Mouse (Mus musculus): ENCODE results near the gene Chchd6.

Chchd6 gene

DNA sequence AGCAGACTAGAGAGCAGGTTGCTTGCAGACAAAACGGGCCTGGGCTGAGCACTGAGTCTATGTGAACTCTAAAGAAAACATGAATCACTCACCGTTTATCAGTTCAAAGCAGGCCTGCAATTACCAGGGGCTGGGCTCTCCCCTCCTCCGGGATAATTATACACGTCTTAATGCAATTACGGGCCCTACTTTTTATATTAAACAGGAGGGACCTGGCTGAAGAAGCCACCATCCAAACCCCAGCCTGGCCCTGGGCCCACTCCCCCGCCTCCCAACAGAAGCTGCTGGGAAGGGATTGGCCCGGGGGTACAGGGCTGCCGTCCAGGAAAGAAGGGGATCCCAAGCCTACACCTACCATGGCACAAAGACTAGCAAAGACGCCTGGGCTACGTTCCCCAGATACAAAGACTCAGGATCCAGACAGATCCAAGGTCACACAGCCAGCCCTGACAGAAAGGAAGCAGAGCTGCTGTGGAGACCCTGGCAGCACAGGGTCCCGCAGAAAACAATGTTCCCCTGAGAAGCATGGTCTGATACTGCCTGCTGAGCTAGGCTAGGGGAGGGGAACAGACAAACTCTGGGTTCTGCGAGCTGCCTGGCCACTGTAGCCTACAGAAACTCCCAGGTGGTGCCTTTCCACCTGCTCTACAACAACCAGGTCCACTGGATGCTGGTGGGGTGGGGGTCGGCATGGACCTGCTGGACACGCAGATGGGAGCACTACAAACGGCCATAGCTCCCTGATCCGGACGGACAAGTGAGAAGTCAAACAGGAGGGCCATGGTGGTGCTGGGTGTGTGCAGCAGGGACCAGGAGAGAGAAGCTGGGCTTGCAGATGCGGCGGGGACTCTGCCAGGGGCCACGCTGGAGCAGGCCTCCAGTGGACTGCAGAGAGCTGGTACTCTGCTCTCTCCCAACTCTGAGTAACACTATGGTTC, 235.4 kb downstream of the Chchd6 start:
- DNase-seq (ENCODE audit: low spot score) = no peak

GRCm38 (mm10) chr6:89359192-89359591, 236.3 kb downstream of the Chchd6 start:
- no peak for DNase-seq (ENCODE audit: low spot score)

DNA sequence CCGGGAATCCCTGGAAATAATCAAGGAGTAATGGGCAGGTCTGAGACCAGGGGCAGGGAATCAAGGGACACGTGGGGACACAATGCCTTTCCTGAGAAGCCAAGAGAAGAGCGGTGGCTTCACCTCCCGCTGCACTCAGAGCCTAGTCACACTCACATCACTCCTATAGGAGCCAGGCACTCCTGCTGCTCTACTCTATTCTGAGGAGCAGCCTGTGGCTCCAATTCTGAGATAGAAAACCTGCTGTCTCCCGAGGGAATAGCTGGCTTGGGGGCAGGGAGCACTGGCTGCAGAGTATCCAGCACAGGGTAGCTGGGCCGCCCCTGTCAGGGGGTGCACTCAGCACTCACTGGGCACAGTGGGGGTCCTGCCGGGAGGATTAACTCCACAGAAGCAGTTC, 239.8 kb downstream of the Chchd6 start:
- no peak for DNase-seq (ENCODE audit: low spot score)

DNA sequence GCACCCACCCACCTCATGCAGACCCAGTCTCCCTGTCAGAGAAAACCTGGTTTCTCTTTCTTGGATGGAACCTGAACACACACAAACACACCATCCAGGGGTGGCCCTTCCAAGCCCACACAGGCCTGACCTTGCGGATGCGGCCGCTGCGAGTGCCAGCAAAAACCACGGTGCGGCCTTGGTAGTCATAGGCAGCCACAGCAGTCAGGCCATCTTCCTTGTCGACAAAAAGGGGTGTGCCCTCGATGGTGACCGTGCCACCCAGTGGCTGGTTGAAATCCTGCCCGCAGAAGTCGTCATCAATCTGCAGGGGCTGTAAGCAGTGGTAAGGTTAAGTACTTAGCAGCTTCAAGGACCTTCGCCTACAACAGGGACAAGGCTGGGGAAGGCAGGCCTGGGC, 240.7 kb downstream of the Chchd6 start:
- DNase-seq (ENCODE audit: low spot score) = no peak

- no peak for DNase-seq (ENCODE audit: low spot score)
These were observed 241.4 kb downstream of the Chchd6 start for GRCm38 (mm10) chr6:89354076-89354475.

DNA sequence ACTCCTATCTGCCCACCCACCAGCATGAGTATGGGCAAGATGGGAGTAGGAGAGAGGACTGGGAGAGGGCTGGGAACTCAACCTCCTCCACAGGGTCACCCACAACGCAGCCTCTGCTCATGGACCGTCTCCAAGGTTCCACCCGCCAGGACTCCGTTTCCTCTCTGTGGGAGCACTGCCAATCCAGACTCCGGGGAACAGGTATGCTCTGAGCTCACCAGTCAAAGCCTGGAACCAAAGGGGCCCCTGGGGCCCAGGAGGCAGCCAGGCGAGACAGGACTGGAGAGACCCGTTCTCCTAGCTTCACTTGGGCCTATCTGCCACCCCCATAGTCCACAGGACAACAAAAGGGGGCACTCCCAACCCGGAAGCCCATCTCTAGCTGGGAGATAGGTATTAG, 242.4 kb downstream of the Chchd6 start:
- no peak for DNase-seq (ENCODE audit: low spot score)

GRCm38 (mm10) chr6:89351441-89352137, 243.9 kb downstream of the Chchd6 start:
- peak; percentile 69 for DNase-seq (ENCODE audit: low spot score)

- DNase-seq (ENCODE audit: low spot score) = no peak
These were observed 244.9 kb downstream of the Chchd6 start for GRCm38 (mm10) chr6:89350520-89350919.

DNA sequence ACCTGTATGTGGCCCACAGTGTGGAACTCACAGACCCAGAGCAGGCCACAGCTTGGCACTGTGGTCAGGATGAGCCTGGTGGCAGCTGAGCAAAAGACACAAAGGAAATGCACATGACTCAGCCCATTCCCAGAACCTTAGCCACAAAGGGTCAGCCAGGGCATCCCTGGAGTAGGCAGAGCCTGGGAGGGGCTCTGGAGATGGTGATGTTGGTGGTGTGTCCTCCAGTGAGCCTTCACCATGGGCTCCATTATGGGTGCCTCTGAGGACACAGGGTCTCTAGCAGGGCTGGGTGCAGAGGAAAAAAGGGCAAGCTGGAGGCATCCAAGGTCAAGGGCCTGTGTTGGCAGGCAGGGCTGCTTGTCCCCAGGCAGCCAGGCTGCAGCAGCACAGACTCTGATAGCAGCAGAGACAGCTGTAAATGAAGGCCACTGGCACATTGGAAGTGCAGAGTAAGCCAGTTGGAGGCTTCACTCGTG, 245.4 kb downstream of the Chchd6 start:
- no peak for DNase-seq (ENCODE audit: low spot score)

GRCm38 (mm10) chr6:89348363-89348762, 247.1 kb downstream of the Chchd6 start:
- DNase-seq (ENCODE audit: low spot score) = no peak

- no peak for DNase-seq (ENCODE audit: low spot score)
These were observed 247.7 kb downstream of the Chchd6 start for GRCm38 (mm10) chr6:89347792-89348191.

GRCm38 (mm10) chr6:89345855-89346254, 249.6 kb downstream of the Chchd6 start:
- DNase-seq (ENCODE audit: low spot score) = no peak

DNA sequence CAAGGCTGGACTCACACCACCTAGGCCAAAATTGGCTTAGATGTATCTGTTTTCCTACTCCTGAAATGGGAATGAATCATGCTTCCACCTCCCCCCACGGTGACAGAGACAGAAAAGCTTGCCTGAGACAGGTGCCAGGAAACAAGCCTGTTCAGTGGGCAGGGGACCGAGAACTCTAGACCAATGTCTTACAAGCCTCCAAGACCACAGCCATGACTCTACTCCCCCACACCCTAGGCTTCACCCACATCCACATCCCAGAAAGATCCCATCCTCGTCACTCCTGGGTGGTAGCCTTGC, 250.0 kb downstream of the Chchd6 start:
- DNase-seq (ENCODE audit: low spot score) = no peak

- peak; percentile 86 for DNase-seq (ENCODE audit: low spot score)
These were observed 250.6 kb downstream of the Chchd6 start for GRCm38 (mm10) chr6:89344613-89345485.

DNA sequence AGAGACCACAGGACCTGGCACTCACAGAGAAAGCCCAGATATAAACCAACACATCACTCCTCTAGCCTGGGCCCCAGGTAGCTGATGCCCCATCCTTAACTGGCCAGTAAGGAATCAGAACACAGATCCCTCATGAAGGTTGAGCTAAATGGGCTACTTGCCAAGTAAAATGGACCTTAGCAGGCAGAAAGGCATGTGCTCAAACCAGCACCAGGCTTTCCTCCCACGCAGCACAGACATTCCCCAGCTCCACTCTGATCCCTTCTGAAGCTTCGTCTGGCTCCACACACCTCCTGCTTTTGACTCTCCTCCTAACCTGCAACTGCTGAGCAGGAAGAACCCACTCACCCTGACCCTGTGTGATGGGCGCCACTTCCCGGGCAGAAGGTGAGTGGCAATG, 253.5 kb downstream of the Chchd6 start:
- DNase-seq (ENCODE audit: low spot score) = no peak

DNA sequence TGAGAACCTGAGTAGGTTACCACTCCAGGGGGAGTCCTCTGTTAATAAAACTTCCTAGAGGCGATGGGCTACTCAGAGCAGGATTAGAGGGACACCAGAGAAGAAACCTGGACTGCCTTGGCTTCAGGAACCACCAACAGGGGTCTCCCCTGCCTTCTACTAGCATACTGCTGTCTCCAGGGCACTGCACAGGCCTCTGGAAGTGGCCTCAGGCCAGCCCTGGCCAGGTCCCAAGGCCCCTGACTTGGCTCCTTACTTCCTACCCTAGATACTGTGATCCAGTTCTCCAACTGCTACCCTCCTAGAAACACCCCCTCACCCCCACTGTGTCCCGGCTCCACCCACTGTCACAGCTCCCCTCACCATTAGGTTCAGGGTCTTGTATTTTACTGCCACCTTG, 256.0 kb downstream of the Chchd6 start:
- no peak for DNase-seq (ENCODE audit: low spot score)

DNA sequence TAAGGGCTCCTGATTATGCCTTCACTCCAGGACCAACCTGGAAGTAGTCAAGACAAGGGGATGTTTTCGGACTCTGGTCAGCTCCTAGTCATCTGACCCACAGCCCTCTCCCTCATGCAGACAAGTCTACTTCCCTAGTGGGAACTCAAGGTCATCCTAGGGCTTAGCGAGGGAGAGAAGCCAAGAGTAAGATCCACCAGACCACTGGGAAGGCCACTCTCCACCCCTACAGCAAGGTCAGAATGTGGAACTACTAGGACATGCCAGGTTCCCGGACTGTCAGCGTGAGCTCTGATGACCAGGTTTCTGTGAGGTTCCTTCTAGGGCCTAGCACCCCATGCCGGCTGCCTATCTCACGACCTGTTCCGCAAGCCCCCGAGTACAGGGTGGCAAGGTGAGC, 256.7 kb downstream of the Chchd6 start:
- no peak for DNase-seq (ENCODE audit: low spot score)

- DNase-seq (ENCODE audit: low spot score) = no peak
These were observed 257.9 kb downstream of the Chchd6 start for GRCm38 (mm10) chr6:89337574-89337973.

GRCm38 (mm10) chr6:89333964-89334702, 261.3 kb downstream of the Chchd6 start:
- DNase-seq (ENCODE audit: low spot score) = peak; percentile 90

Measured in embryo, embryonic 10 days (tissue).